Mouse (Mus musculus) forebrain, embryonic 15.5 days (tissue): ENCODE results near the gene Cd164l2. TPM values are rescaled to one million over a fixed set of nuclear protein-coding genes. Genes with fewer than 3 reads are reported as not detected.

Source experiments
- ATAC-seq: fragments of 200-750 bp; cut with Nextera tagmentation; replicated peaks from 2 replicates; pipeline ENCODE4 v1.8.0; 2017; ENCODE audit warnings: mild to moderate bottlenecking, moderate TSS enrichment, moderate library complexity
- H3K27ac ChIP-seq: fragments of 300-500 bp; sonication (generic); replicated peaks from 2 replicates; pipeline ENCODE4 v1.5.1; 2015; ENCODE audit warnings: mild to moderate bottlenecking, inconsistent platforms
- H3K27me3 ChIP-seq: fragments of 300-500 bp; sonication (generic); 2 replicates; pipeline ENCODE4 v1.6.1; 2015; ENCODE audit warnings: inconsistent platforms
- H3K36me3 ChIP-seq: fragments of 300-500 bp; sonication (generic); 2 replicates; pipeline ENCODE4 v1.6.1; 2015; ENCODE audit warnings: mild to moderate bottlenecking, inconsistent platforms
- H3K4me1 ChIP-seq: fragments of 300-500 bp; sonication (generic); 2 replicates; pipeline ENCODE4 v1.6.1; 2015; ENCODE audit warnings: inconsistent platforms
- H3K4me2 ChIP-seq: fragments of 300-500 bp; sonication (generic); replicated peaks from 2 replicates; pipeline ENCODE4 v1.6.1; 2015; ENCODE audit warnings: mild to moderate bottlenecking, inconsistent platforms
- H3K4me3 ChIP-seq: fragments of 300-500 bp; sonication (generic); 2 replicates; pipeline ENCODE4 v1.5.1; 2015; ENCODE audit warnings: mild to moderate bottlenecking, inconsistent platforms
- H3K9ac ChIP-seq: fragments of 300-500 bp; sonication (generic); replicated peaks from 2 replicates; pipeline ENCODE4 v1.6.1; 2015; ENCODE audit warnings: mild to moderate bottlenecking, inconsistent platforms
- H3K9me3 ChIP-seq: fragments of 300-500 bp; sonication (generic); 2 replicates; pipeline ENCODE4 v1.6.1; 2016; ENCODE audit warnings: inconsistent platforms
- WGBS: fragments of 180-500 bp; shearing (Covaris S2); methylation state at CpG from one replicate; pipeline ENCODE4 v1.1.7; 2015; ENCODE audit warnings: mixed read lengths; 5-methylcytosine and 5-hydroxymethylcytosine counted together
- polyA plus RNA-seq: library from polyadenylated mRNA; unstranded; fragments of >200 nt; fragmentation: Nextera tagmentation; extraction: Ambion mirVana; gene quantifications from 2 replicates; pipeline ENCODE4 v1.2.1, GENCODE M21; 2015

The Cd164l2 gene
- polyA plus RNA-seq, 1 experiment from 2014 or later: 0.87 TPM

DNA sequence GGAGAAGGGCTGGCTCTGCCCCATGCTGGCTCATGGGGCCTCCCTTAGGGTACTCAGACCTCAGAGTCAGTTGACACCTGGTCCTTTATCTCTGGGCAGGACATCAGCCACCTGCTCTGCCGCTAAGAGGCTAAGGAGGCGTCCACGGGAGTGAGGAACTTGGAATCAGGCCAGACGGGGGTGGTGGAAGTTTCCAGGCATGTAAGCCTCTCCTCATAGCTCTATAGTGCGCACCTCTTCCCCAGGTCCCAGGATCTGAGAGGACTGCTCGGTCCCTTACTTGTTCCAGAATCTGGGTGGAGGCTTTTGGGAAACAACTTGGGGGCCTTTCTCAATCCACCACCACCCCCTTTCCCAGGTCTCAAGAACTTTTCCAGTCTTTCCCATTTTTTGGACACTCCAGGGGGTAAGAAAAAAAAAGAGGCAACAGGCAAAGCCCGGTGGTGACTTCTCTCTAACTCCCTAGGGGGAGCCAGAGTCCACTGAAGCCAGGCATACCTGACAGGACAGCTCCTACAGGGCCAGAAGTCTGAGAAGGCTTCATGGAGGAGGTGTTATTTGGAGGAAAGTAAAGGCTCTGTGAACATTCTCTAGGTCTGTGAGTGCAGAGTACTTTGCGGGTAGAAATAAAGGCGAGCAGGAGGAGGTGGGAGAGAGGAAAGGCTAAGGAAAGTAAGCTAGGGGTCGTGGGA, 21.5 kb downstream of the Cd164l2 start:
- Histone ChIP-seq H3K4me3 (no peak overlapping the region), H3K4me1 (no peaks in the 10 kb centered on the region), H3K36me3 (no peaks in the 10 kb centered on the region), H3K27ac (no peak overlapping the region), H3K27me3 (no peaks in the 10 kb centered on the region), H3K9me3 (no peaks in the 10 kb centered on the region), H3K4me2 (no peak overlapping the region), H3K9ac (no peak overlapping the region)
- ATAC-seq: no peak
- 33% methylated on average over 10 of the region's 10 CpGs for WGBS

DNA sequence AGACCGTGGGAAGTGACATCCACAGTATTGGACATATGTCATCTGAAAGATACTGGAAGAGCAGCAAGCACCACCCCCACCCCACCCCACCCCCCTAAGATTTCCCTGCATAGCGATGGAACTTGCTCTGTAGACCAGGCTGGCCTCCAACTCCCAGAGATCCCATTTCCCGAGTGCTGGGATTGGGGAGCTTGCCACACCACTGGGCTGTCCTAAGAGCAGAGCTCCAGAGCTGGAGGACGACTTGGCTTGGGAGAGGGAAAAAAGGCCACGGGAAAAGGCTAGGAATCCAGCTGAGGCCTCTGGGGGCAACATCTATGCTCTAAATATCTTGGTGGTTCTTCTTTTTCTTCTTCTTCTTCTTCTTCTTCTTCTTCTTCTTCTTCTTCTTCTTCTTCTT, 22.8 kb downstream of the Cd164l2 start:
- no peaks in the 10 kb centered on the region for H3K9me3 ChIP-seq
- no peak overlapping the region for H3K4me3 ChIP-seq
- no peaks in the 10 kb centered on the region for H3K36me3 ChIP-seq
- no peak for ATAC-seq
- 54% methylated on average over 5 of the region's 5 CpGs for WGBS
- H3K4me2 ChIP-seq: no peak overlapping the region
- no peak overlapping the region for H3K9ac ChIP-seq
- peaks cover 6% of the 10 kb centered on the region; the same call in 1 of the 2 replicates for H3K27me3 ChIP-seq
- H3K4me1 ChIP-seq: no peaks in the 10 kb centered on the region
- no peak overlapping the region for H3K27ac ChIP-seq

DNA sequence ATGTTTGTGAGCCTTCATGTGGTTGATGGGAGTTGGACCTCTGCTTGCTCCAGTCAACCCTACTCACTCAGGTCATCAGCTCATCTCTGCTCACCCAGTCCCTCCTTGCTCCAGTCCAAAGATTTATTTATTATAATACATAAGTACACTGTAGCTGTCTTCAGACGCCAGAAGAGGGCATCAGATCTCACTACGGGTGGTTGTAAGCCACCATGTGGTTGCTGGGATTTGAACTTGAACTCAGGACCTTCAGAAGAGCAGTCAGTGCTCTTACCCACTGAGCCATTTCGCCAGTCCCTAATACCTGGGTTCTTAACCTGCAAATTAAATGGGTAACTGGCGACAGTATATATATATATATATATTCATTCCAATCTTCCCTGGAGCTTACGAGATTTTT, 23.5 kb downstream of the Cd164l2 start:
- H3K27me3 ChIP-seq: peaks cover 12% of the 10 kb centered on the region; the same call in 1 of the 2 replicates
- H3K9me3 ChIP-seq: no peaks in the 10 kb centered on the region
- 85% methylated on average over 5 of the region's 5 CpGs for WGBS
- no peak overlapping the region for H3K9ac ChIP-seq
- H3K4me1 ChIP-seq: no peaks in the 10 kb centered on the region
- no peaks in the 10 kb centered on the region for H3K36me3 ChIP-seq
- no peak for ATAC-seq
- no peak overlapping the region for H3K4me2 ChIP-seq
- no peak overlapping the region for H3K4me3 ChIP-seq
- H3K27ac ChIP-seq: no peak overlapping the region

DNA sequence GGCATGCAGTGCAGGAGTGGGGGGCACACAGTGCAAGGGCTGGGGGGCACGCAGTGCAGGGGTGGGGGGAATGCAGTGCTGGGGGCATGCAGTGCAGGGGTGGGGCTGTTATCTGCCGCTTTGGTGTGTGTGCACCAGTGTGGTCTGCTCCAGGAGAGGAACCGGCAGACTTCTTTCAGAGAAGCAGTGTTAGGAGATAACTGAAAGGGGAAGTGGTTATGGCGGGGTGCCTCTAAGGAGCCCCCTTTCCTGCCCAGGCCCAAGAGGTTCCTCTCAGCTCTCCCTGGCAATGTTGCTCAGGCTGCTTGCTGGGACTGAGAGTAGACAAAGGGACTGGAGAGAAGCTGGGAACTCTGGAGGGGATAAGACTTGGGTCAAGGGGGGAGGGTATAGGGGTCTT, 26.0 kb downstream of the Cd164l2 start:
- no peak overlapping the region for H3K4me3 ChIP-seq
- H3K36me3 ChIP-seq: no peaks in the 10 kb centered on the region
- no peak overlapping the region for H3K9ac ChIP-seq
- H3K4me2 ChIP-seq: no peak overlapping the region
- no peaks in the 10 kb centered on the region for H3K9me3 ChIP-seq
- 88% methylated on average over 4 of the region's 4 CpGs for WGBS
- H3K27ac ChIP-seq: no peak overlapping the region
- ATAC-seq: no peak
- H3K4me1 ChIP-seq: peaks cover 9% of the 10 kb centered on the region; the same call in 1 of the 2 replicates
- H3K27me3 ChIP-seq: peaks cover 36% of the 10 kb centered on the region

DNA sequence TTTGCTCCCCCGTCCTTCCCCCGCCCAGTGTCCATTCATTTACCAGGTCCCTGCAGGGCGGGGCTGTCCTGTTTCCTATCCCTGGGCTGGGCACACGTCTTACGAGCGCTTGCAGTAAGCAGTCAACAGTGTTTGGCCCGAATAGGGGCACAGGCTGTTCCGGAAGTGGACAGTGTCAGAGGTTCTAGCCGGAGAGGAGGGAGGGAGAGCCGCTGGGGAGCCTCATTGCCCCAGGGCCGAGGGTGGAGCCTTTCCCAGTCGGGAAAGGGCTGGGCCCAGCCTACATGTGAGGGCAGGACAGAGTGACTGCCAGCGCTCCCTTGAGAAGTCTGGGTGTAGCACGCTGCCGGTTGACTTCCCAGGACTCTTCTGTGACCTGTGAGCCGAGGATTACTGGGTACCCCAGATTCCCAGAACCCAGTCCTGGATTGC, 28.6 kb downstream of the Cd164l2 start, which contains the start of gene Map3k6:
Gene Map3k6, plus strand, starts transcription at position 329 of the 432 bp plus-strand sequence.
- Histone ChIP-seq H3K4me3 (peak within 1 kb of the TSS; percentile 46), H3K36me3 (no peaks in the 10 kb centered on the region), H3K9ac (peak within 1 kb of the TSS; percentile 29), H3K4me2 (peak within 1 kb of the TSS; percentile 64), H3K9me3 (no peaks in the 10 kb centered on the region), H3K27ac (no peak within 1 kb of the TSS), H3K4me1 (peaks cover 9% of the 10 kb centered on the region; the same call in 1 of the 2 replicates), H3K27me3 (peaks cover 46% of the 10 kb centered on the region)
- peak; percentile 4; the same call in 1 of the 2 replicates for ATAC-seq
- WGBS: 2% methylated on average over 16 of the region's 16 CpGs

GRCm38 (mm10) chr4:133240934-133241908, 29.3 kb downstream of the Cd164l2 start:
- peak; percentile 94 for ATAC-seq
- H3K4me2 ChIP-seq: peak overlapping the region; percentile 64
- under 1% methylated on average over 77 of the region's 78 CpGs for WGBS
- H3K27ac ChIP-seq: no peak overlapping the region
- peak overlapping the region; percentile 29 for H3K9ac ChIP-seq
- H3K4me3 ChIP-seq: peak overlapping the region; percentile 46
- H3K27me3 ChIP-seq: peaks cover 49% of the 10 kb centered on the region
- no peaks in the 10 kb centered on the region for H3K9me3 ChIP-seq
- no peaks in the 10 kb centered on the region for H3K36me3 ChIP-seq
- peaks cover 9% of the 10 kb centered on the region; the same call in 1 of the 2 replicates for H3K4me1 ChIP-seq

- WGBS: 33% methylated on average over 11 of the region's 11 CpGs
- Histone ChIP-seq H3K27ac (no peak overlapping the region), H3K4me1 (peaks cover 9% of the 10 kb centered on the region; the same call in 1 of the 2 replicates), H3K9me3 (no peaks in the 10 kb centered on the region), H3K27me3 (peaks cover 51% of the 10 kb centered on the region), H3K4me2 (peak overlapping the region; percentile 64), H3K36me3 (no peaks in the 10 kb centered on the region), H3K9ac (no peak overlapping the region), H3K4me3 (peak overlapping the region; percentile 46; the same call in 1 of the 2 replicates)
- ATAC-seq: no peak
Measured at GRCm38 (mm10) chr4:133241910-133242309, 30.0 kb downstream of the Cd164l2 start.

GRCm38 (mm10) chr4:133242710-133243109, 30.8 kb downstream of the Cd164l2 start:
- Histone ChIP-seq H3K4me2 (no peak overlapping the region), H3K9me3 (no peaks in the 10 kb centered on the region), H3K36me3 (no peaks in the 10 kb centered on the region), H3K27me3 (peaks cover 57% of the 10 kb centered on the region), H3K27ac (no peak overlapping the region), H3K4me3 (no peak overlapping the region), H3K4me1 (peaks cover 9% of the 10 kb centered on the region; the same call in 1 of the 2 replicates), H3K9ac (no peak overlapping the region)
- WGBS: 54% methylated on average over 9 of the region's 9 CpGs
- no peak for ATAC-seq

DNA sequence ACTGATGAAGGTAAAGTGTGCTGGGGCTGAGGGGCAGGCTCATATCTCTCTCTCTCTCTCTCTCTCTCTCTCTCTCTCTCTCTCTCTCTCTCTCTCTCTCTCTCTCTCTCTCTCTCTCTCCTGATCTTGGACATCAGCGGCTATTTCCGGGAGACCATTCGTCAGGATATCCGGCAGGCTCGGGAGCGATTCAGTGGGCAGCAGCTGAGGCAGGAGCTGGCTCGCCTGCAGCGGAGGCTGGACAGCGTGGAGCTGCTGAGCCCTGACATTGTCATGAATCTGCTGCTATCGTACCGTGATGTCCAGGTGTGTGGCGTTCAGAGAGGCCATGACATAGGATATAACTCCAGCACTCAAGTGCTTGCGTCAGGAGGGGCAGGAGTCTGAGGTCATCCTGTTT, 31.6 kb downstream of the Cd164l2 start:
- 63% methylated on average over 13 of the region's 13 CpGs for WGBS
- no peak for ATAC-seq
- Histone ChIP-seq H3K4me2 (no peak overlapping the region), H3K9ac (no peak overlapping the region), H3K4me3 (no peak overlapping the region), H3K9me3 (no peaks in the 10 kb centered on the region), H3K4me1 (peaks cover 9% of the 10 kb centered on the region; the same call in 1 of the 2 replicates), H3K36me3 (no peaks in the 10 kb centered on the region), H3K27me3 (peaks cover 64% of the 10 kb centered on the region), H3K27ac (no peak overlapping the region)

DNA sequence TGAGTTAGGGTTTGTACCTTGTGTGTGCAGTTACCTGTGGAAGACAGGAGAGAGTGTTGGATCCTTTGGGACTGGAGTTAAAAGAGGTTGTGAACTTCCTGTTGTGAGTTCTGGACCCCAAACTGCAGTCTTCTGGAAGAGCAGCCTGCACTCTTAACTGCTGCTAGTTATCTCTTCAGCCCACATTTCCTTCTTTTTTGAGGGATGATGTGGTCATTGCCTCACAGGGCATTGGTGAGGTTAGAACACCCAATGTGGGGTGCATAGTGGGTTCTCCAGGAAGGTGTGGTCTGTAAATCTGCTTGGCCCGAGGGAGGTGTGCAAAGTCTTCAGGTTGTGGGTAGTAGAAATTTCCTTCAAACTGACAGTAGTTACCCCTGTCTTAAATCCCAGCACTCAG, 32.4 kb downstream of the Cd164l2 start:
- H3K36me3 ChIP-seq: no peaks in the 10 kb centered on the region
- H3K9ac ChIP-seq: no peak overlapping the region
- 95% methylated on average over 1 of the region's 1 CpGs for WGBS
- no peaks in the 10 kb centered on the region for H3K9me3 ChIP-seq
- peaks cover 9% of the 10 kb centered on the region; the same call in 1 of the 2 replicates for H3K4me1 ChIP-seq
- no peak for ATAC-seq
- H3K4me3 ChIP-seq: no peak overlapping the region
- H3K4me2 ChIP-seq: no peak overlapping the region
- H3K27me3 ChIP-seq: peaks cover 65% of the 10 kb centered on the region
- no peak overlapping the region for H3K27ac ChIP-seq

GRCm38 (mm10) chr4:133247072-133247471, 35.1 kb downstream of the Cd164l2 start:
- no peak for ATAC-seq
- Histone ChIP-seq H3K4me3 (no peak overlapping the region), H3K4me1 (peaks cover 13% of the 10 kb centered on the region), H3K9me3 (no peaks in the 10 kb centered on the region), H3K36me3 (no peaks in the 10 kb centered on the region), H3K4me2 (no peak overlapping the region), H3K27me3 (peaks cover 66% of the 10 kb centered on the region), H3K27ac (no peak overlapping the region), H3K9ac (no peak overlapping the region)
- WGBS: 23% methylated on average over 15 of the region's 15 CpGs
